Mouse (Mus musculus): ENCODE results near the gene Mpc1.
"Not testable (repeated sequence)": the region's sequence is repeated elsewhere in the genome, so short reads cannot be mapped to it uniquely, and the experiment has no call there.

Gene Mpc1

GRCm38 (mm10) chr17:8278356-8278755, 4.3 kb upstream of the Mpc1 start:
- no peak for DNase-seq (ENCODE audit: low spot score)

- peak; percentile 97 for DNase-seq (ENCODE audit: low spot score)
Observed at GRCm38 (mm10) chr17:8283526-8284253, 986 bp downstream of the Mpc1 start.

GRCm38 (mm10) chr17:8284254-8284661, 1.6 kb downstream of the Mpc1 start:
- DNase-seq (ENCODE audit: low spot score): peak; percentile 47

GRCm38 (mm10) chr17:8285056-8285455, 2.4 kb downstream of the Mpc1 start:
- no peak for DNase-seq (ENCODE audit: low spot score)

GRCm38 (mm10) chr17:8286987-8287386, 4.3 kb downstream of the Mpc1 start:
- DNase-seq (ENCODE audit: low spot score): no peak

DNA sequence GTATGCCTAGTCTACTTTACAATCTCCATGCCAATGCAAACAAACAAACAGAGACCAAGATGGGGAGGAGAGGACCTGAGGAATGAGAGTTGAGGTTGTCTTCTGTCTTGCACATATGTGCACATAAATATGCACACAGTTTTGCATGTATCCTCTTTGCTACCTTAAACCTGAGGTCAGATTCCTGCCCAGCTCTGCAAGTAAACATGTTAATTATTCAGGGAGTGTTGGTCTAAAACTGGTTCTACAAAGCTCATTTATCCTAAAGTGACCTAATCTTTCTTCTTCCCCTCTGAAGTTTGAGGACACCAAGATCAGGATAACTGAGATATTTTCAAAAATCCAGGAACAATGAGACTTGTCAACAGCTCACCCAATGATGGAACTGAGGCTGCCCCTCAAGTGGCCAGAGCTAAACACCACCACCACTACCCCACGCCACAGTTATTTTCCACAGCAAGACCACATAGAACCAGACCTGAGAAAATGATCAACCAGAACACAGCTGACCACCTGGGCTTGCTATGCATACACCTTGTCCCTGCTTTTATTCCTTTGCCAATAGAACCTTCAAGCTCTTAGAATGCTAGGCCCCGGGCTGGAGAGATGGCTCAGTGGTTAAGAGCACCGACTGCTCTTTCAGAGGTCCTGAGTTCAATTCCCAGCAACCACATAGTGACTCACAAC, 7.4 kb downstream of the Mpc1 start:
- DNase-seq (ENCODE audit: low spot score): no peak

GRCm38 (mm10) chr17:8290736-8291135, 8.0 kb downstream of the Mpc1 start:
- no peak for DNase-seq (ENCODE audit: low spot score)

DNA sequence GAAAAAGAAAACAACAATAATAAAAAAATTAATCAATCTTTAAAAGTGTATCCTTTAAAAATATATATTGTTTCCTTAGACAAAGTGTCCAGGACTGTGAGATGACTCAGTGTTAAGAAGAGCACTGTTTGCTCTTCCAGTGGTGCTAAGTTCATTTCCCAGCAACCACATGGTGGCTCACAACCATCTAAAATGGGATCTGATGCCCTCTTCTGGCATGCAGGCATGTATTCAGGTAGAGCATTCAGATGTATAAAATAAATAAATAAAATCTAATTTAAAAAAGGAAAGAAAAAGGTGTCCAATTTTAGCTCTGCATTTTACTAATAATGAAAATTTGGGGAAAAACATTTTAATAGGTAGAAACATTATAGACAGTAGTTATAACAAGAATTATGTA, 13.1 kb downstream of the Mpc1 start:
- no peak for DNase-seq (ENCODE audit: low spot score)

GRCm38 (mm10) chr17:8296313-8296844, 13.7 kb downstream of the Mpc1 start:
- DNase-seq (ENCODE audit: low spot score): no peak

GRCm38 (mm10) chr17:8297746-8298145, 15.0 kb downstream of the Mpc1 start:
- DNase-seq (ENCODE audit: low spot score): no peak

GRCm38 (mm10) chr17:8298281-8298680, 15.6 kb downstream of the Mpc1 start:
- DNase-seq (ENCODE audit: low spot score): no peak

GRCm38 (mm10) chr17:8299524-8299923, 16.8 kb downstream of the Mpc1 start:
- no peak for DNase-seq (ENCODE audit: low spot score)

DNA sequence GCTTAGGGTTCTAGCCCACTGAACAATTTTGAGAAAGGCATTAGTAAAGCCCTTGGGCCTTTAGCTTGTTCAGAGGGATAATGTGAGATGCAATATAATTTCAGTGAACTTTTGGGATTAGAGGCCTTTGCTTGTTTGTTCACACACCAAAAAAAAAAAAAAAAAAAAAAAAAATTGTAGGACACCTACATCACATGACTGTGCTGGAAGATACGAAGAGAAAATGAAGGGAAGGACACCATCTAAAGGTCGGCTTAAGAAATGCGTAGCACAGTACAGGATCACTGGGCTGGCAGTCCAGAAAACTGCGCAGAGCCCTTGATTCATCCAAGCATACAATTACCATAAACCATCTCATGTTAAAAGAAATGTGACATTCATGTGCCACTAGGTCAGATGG, 18.8 kb downstream of the Mpc1 start:
- DNase-seq (ENCODE audit: low spot score): no peak

GRCm38 (mm10) chr17:8302772-8303438, 20.2 kb downstream of the Mpc1 start:
- no peak for DNase-seq (ENCODE audit: low spot score)

GRCm38 (mm10) chr17:8303671-8304070, 21.0 kb downstream of the Mpc1 start:
- DNase-seq (ENCODE audit: low spot score): no peak

- DNase-seq (ENCODE audit: low spot score): no peak
Observed at GRCm38 (mm10) chr17:8305801-8306200, 23.1 kb downstream of the Mpc1 start.

DNA sequence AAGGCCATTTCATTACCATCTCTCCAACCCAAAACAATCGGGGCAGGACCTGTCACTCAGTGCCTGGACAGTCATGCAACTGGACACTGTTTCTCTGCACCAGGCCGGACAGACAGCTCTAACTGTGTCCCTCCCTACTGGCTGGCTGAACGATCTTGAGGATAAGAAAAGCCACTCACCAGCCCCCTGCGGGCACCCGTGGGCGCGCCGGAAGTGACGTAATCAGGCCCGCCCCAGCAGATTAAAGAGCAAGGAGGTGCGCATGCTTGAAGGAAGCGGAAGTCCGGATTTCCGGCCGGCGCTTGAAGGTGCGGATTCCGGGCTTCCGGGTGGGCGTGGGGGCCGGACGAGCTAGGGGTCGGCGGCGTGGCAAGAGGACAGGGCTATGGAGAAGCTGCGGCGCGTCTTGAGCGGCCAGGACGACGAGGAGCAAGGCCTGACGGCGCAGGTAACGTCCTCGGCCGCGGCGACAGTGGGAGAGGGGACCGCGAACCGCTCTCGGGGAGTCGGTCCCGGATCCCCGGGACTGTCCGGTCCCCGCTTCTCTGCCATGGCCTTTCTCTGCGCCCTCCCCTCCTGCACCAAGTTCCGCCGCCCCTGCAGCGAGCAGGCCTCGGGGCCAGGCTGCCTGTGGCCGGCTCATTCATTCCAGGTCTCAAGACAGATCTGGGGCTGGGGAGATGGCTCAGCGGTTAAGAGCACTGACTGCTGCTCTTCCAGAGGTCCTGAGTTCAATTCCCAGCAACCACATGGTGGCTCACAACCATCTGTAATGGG, 28.3 kb downstream of the Mpc1 start, which contains the start of gene Sft2d1:
Gene Sft2d1, plus strand, starts transcription at position 265 of the 777 bp plus-strand sequence.
- DNase-seq (ENCODE audit: low spot score): peak; percentile 96

GRCm38 (mm10) chr17:8311751-8312150, 29.0 kb downstream of the Mpc1 start:
- DNase-seq (ENCODE audit: low spot score): no peak

DNA sequence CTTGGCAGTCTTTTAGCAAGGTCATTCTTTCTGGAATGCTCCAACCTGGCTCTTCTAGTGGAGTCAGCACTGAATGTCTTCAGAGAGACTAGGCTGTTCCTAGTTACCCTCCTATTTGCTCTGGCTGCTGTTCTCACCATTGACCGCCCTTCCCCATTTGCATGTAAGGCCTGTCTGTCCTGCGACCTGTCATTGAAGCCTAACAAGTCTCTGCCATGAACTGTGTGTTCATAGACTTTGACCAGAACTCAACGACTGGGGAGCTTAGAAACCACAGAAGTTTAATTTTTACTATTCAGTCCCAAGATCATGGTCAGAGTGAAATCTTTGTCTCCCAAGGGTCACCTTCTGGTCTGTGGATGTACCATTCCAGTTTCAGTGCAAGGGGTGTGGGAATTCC, 31.3 kb downstream of the Mpc1 start:
- no peak for DNase-seq (ENCODE audit: low spot score)

DNA sequence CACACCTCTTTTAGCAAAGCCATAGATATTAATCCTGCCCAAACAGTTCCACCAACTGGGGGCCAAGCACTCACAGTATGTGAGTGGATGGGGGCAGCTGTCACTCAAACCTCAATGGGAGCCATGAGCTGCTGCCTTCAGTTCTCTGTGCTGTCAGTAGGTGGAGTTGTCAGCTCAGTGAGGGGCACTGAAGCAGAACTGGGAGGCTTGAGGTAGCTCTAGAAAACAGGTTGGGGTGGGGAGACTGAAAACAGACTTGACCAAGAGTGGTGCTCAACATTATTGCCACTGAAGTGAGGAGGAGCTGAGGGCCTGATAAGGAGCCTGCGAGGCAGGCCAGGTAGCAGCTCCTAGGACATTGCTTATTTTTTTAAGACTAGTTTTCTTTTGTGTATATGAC, 33.5 kb downstream of the Mpc1 start:
- peak; percentile 26 for DNase-seq (ENCODE audit: low spot score)

- not testable (repeated sequence) for DNase-seq (ENCODE audit: low spot score)
Observed at GRCm38 (mm10) chr17:8326877-8327276, 44.2 kb downstream of the Mpc1 start.

Measured in retina, embryonic 14.5 days (tissue).